In the genomic region with DNA sequence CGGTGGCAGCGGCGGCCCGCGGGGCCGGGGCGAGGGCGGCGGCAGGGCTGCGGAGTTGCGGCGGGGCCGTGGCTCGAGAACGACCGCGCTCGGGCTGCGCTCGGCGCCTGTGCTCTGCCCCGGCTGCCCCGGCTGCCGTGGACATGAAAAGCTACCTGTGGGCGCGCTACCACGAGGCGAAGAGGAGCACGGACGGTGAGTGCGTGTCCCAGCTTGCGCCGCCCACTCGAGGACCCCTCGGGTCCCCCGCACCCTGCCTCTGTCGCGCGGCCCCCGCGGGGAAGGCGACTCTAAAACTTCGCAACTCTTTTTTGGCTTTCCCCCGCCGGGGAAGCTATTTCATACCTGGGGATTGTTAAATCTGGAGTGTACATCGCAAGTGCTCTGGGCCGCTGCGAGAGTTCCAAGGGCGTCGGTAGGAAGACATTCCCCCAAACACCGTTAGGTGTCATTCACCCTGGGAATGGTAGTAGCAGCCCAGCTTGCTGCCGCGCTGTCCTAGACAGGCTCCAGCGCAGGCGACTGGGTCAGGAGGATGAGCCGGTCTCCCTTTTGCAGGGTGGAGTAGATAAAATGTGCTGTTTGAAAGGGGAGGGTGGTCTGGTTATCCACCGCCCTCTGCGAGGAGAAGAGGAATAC, we compare ENCODE assay signal across 8 mouse cellular contexts. TPM values are rescaled to one million over a fixed set of nuclear protein-coding genes. Genes with fewer than 3 reads are reported as not detected.
DNase-seq lines count a peak whose midpoint lies in the region; ATAC-seq and TF ChIP-seq lines count a peak whose summit lies in the region.

No protein-coding gene starts in this region.

- peaks cover 9% of the 10 kb centered on the region; the same call in 1 of the 2 replicates for H3K27me3 ChIP-seq in hindbrain, embryonic 11.5 days (ENCODE audit: control insufficient read depth, insufficient read depth, low read length)
- H3K27me3 ChIP-seq in limb, embryonic 14.5 days (ENCODE audit: control insufficient read depth, insufficient read depth, low read length) = 0 out of 2 replicates have a peak, but pooled peaks cover 4% of the 10 kb centered on the region
- H3K27me3 ChIP-seq in midbrain, embryonic 14.5 days (ENCODE audit: control insufficient read depth, insufficient read depth, low read length) = no peaks in the 10 kb centered on the region

- DNase-seq in layer of hippocampus, adult 2 months (ENCODE audit: low spot score in 2 of 2) = peak in 1 of 2 experiments; percentile 37
- DNase-seq in layer of hippocampus, adult 9-10 months (ENCODE audit: low spot score) = no peak
- peak; percentile 23 for DNase-seq in adipocyte (ENCODE audit: low spot score)
- DNase-seq in hindbrain, embryonic 11.5 days (ENCODE audit: low spot score) = no peak
- peak; percentile 10 for DNase-seq in limb, embryonic 14.5 days (ENCODE audit: low spot score)
- DNase-seq in midbrain, embryonic 14.5 days = peak; percentile 66
- DNase-seq in urinary bladder, postnatal 25 days (ENCODE audit: low spot score) = peak; percentile 12

- TF ChIP-seq CTCF in layer of hippocampus, adult 2 months (conservative IDR thresholded peaks at IDR 0.05) = peak; percentile 52

- H3K4me2 ChIP-seq in hindbrain, embryonic 11.5 days (replicated peaks; ENCODE audit: low read depth, low read length) = peak overlapping the region; percentile 99
- H3K4me2 ChIP-seq in limb, embryonic 14.5 days (replicated peaks; ENCODE audit: low read depth, low read length, severe bottlenecking) = peak overlapping the region; percentile 94
- H3K4me2 ChIP-seq in midbrain, embryonic 14.5 days (ENCODE audit: low read length) = peak overlapping the region; percentile 93

- H3K9ac ChIP-seq in hindbrain, embryonic 11.5 days (ENCODE audit: low read depth, low read length) = peak overlapping the region; percentile 59
- peak overlapping the region; percentile 67 for H3K9ac ChIP-seq in limb, embryonic 14.5 days (ENCODE audit: low read depth, low read length, severe bottlenecking)
- H3K9ac ChIP-seq in midbrain, embryonic 14.5 days (replicated peaks; ENCODE audit: low read length) = peak overlapping the region; percentile 70

- peak overlapping the region; percentile 91 for H3K27ac ChIP-seq in layer of hippocampus, adult 2 months
- H3K27ac ChIP-seq in hindbrain, embryonic 11.5 days (ENCODE audit: low read depth, low read length) = no peak overlapping the region
- H3K27ac ChIP-seq in limb, embryonic 14.5 days (replicated peaks; ENCODE audit: low read depth, low read length) = no peak overlapping the region
- peak overlapping the region; percentile 70 for H3K27ac ChIP-seq in midbrain, embryonic 14.5 days (replicated peaks; ENCODE audit: low read depth, low read length)

- peaks cover 4% of the 10 kb centered on the region; the same call in 1 of the 2 replicates for H3K4me1 ChIP-seq in hindbrain, embryonic 11.5 days (replicated peaks; ENCODE audit: control insufficient read depth, insufficient read depth, low read length)
- peaks cover 17% of the 10 kb centered on the region for H3K4me1 ChIP-seq in limb, embryonic 14.5 days (ENCODE audit: control insufficient read depth, insufficient read depth, low read length)
- H3K4me1 ChIP-seq in midbrain, embryonic 14.5 days (ENCODE audit: control insufficient read depth, insufficient read depth, low read length) = peaks cover 8% of the 10 kb centered on the region; the same call in 1 of the 2 replicates

- peak; percentile 24; the same call in 1 of the 2 replicates for ATAC-seq in erythroblast, adult 5-6 weeks (replicated peaks; ENCODE audit: low FRiP score, poor library complexity, severe bottlenecking)
- peak; percentile 63; the same call in 1 of the 2 replicates for ATAC-seq in hindbrain, embryonic 11.5 days (ENCODE audit: low FRiP score)
- ATAC-seq in limb, embryonic 14.5 days (ENCODE audit: low FRiP score, low read depth) = peak; percentile 8
- peak; percentile 59 for ATAC-seq in midbrain, embryonic 14.5 days (ENCODE audit: low FRiP score, low TSS enrichment)

- H3K4me3 ChIP-seq in layer of hippocampus, adult 2 months = peak overlapping the region; percentile 85
- H3K4me3 ChIP-seq in hindbrain, embryonic 11.5 days (ENCODE audit: low read depth, low read length) = peak overlapping the region; percentile 65
- peak overlapping the region; percentile 68 for H3K4me3 ChIP-seq in limb, embryonic 14.5 days (replicated peaks; ENCODE audit: low read length)
- peak overlapping the region; percentile 72 for H3K4me3 ChIP-seq in midbrain, embryonic 14.5 days (replicated peaks; ENCODE audit: low read depth, low read length)

- no peaks in the 10 kb centered on the region for H3K9me3 ChIP-seq in hindbrain, embryonic 11.5 days (ENCODE audit: control insufficient read depth, low read length)
- no peaks in the 10 kb centered on the region for H3K9me3 ChIP-seq in limb, embryonic 14.5 days (ENCODE audit: control insufficient read depth, low read length)
- no peaks in the 10 kb centered on the region for H3K9me3 ChIP-seq in midbrain, embryonic 14.5 days (ENCODE audit: control insufficient read depth, low read length)

- no peaks in the 10 kb centered on the region for H3K36me3 ChIP-seq in hindbrain, embryonic 11.5 days (ENCODE audit: control insufficient read depth, insufficient read depth, low read length)
- H3K36me3 ChIP-seq in limb, embryonic 14.5 days (ENCODE audit: control insufficient read depth, insufficient read depth, low read length) = no peaks in the 10 kb centered on the region
- no peaks in the 10 kb centered on the region for H3K36me3 ChIP-seq in midbrain, embryonic 14.5 days (ENCODE audit: control insufficient read depth, insufficient read depth, low read length)

- TF ChIP-seq POLR2A in limb, embryonic 14.5 days (IDR thresholded peaks at IDR 0.05; ENCODE audit: borderline replicate concordance, extremely low read depth, insufficient read depth, insufficient read length) = no peak

- WGBS in hindbrain, embryonic 11.5 days = under 1% methylated on average over 51 of the region's 58 CpGs
- 1% methylated on average over 49 of the region's 58 CpGs for WGBS in limb, embryonic 14.5 days
- WGBS in midbrain, embryonic 14.5 days = under 1% methylated on average over 57 of the region's 58 CpGs

RNA-seq across cellular contexts. Expression of a gene that starts 0.4 kb away (rescaled TPM):
- total RNA-seq in layer of hippocampus, adult 2 months (2021) = 100 to 1,000 TPM; 126 to 148 TPM
- 1.3 and 1.5 TPM in 2 replicates for total RNA-seq in erythroblast, adult 5-6 weeks (2015; ENCODE audit: low replicate concordance)
- 0.17 and 0.70 TPM in 2 replicates for total RNA-seq in erythroblast, adult 5-6 weeks (2017; ENCODE audit: low replicate concordance)
- polyA plus RNA-seq in hindbrain, embryonic 11.5 days (2014; fragmentation: Nextera tagmentation; extraction: Ambion mirVana) = 1.5 and 1.7 TPM in 2 replicates
- polyA plus RNA-seq in limb, embryonic 14.5 days (2012; rRNA removed) = 5.5 and 6.6 TPM in 2 replicates
- 1.1 and 1.3 TPM in 2 replicates for polyA plus RNA-seq in limb, embryonic 14.5 days (2014; fragmentation: Nextera tagmentation; extraction: Ambion mirVana)
- 14.9 and 17.2 TPM in 2 replicates for polyA plus RNA-seq in midbrain, embryonic 14.5 days (2014; fragmentation: Nextera tagmentation; extraction: Ambion mirVana)

RNA-seq across cellular contexts. Expression of a gene that starts 15.5 kb away (rescaled TPM):
- total RNA-seq in layer of hippocampus, adult 2 months (2021) = 10 to 100 TPM; 42.5 to 54.0 TPM
- not detected in 2 replicates for total RNA-seq in erythroblast, adult 5-6 weeks (2015; ENCODE audit: low replicate concordance)
- 1.2 TPM in 1 of 2 replicates, not detected in the other for total RNA-seq in erythroblast, adult 5-6 weeks (2017; ENCODE audit: low replicate concordance)
- polyA plus RNA-seq in hindbrain, embryonic 11.5 days (2014; fragmentation: Nextera tagmentation; extraction: Ambion mirVana) = not detected in 2 replicates
- 0.05 TPM in 1 of 2 replicates, not detected in the other for polyA plus RNA-seq in limb, embryonic 14.5 days (2012; rRNA removed)
- polyA plus RNA-seq in limb, embryonic 14.5 days (2014; fragmentation: Nextera tagmentation; extraction: Ambion mirVana) = 0.22 TPM in 1 of 2 replicates, not detected in the other
- polyA plus RNA-seq in midbrain, embryonic 14.5 days (2014; fragmentation: Nextera tagmentation; extraction: Ambion mirVana) = 0.87 TPM in 1 of 2 replicates, not detected in the other

Comparison
In these comparisons a context has a peak if more than half of its experiments do, and no peak if none do; other contexts are left out.
1. DNase-seq: peak in adipocyte (single experiment), limb, embryonic 14.5 days (single experiment), midbrain, embryonic 14.5 days (single experiment) and urinary bladder, postnatal 25 days (single experiment); none in layer of hippocampus, adult 9-10 months (single experiment) and hindbrain, embryonic 11.5 days (single experiment).
2. H3K27ac ChIP-seq: peak in layer of hippocampus, adult 2 months (single experiment) and midbrain, embryonic 14.5 days (single experiment); none in hindbrain, embryonic 11.5 days (single experiment) and limb, embryonic 14.5 days (single experiment).
3. ATAC-seq: peak in every context shown above with its lines; median percentile 63 in hindbrain, embryonic 11.5 days; 59 in midbrain, embryonic 14.5 days; 24 in erythroblast, adult 5-6 weeks; 8 in limb, embryonic 14.5 days.
4. Peak in every context shown above with its lines, with median percentiles within 50 percentile points of each other: H3K4me3 ChIP-seq, H3K4me2 ChIP-seq and H3K9ac ChIP-seq.